ENCODE assay signal across 9 mouse cellular contexts in the genomic region with DNA sequence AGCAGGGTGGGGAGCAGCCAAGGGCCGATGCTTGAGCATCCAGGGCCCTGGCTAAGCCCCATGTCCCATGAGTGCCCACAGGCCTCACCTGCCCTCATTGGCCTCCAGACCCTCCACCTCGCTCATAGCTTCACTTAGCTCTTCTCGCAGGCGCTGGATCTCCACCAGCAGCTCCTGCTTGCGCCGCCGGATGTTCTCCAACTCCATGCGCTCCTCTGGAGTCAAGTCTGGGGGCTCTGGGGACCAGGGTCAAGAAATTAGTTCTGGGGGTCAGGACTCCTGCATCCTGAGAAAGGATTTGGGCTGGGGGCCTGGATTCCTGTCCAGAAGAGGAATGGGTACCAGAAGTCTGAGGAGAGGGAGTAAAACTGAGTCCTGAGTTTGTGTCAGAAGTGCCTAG. TPM values are rescaled to one million over a fixed set of nuclear protein-coding genes. Genes with fewer than 3 reads are reported as not detected.
DNase-seq lines count a peak whose midpoint lies in the region; ATAC-seq and TF ChIP-seq lines count a peak whose summit lies in the region.
"Had no signal": no experiment of that assay in that cellular context is flagged by ENCODE, and none has a peak within 500 bp of the region (broad histone marks: within the 10 kb centered on the region; RNA-seq: fewer than 3 reads in every experiment).

No protein-coding gene starts in this region.

- no peak for ATAC-seq in hindbrain, embryonic 16.5 days
- no peak for ATAC-seq in midbrain, embryonic 15.5 days (replicated peaks)
- ATAC-seq in megakaryocyte-erythroid progenitor cell, adult 5-6 weeks (replicated peaks; ENCODE audit: low FRiP score, low TSS enrichment, poor library complexity, severe bottlenecking) = no peak

- peak overlapping the region; percentile 92; the same call in 1 of the 2 replicates for H3K4me3 ChIP-seq in kidney, adult 2 months (ENCODE audit: insufficient read depth, low read depth, low read length)
- H3K4me3 ChIP-seq in embryonic facial prominence, embryonic 10.5 days = peak overlapping the region; percentile 98
- peak overlapping the region; percentile 98 for H3K4me3 ChIP-seq in hindbrain, embryonic 16.5 days (ENCODE audit: low read length)
- H3K4me3 ChIP-seq in midbrain, embryonic 15.5 days = peak overlapping the region; percentile 95

- H3K4me1 ChIP-seq in kidney, adult 2 months (ENCODE audit: control insufficient read depth, insufficient read depth, low read length) = no peaks in the 10 kb centered on the region; the same call in 1 of the 2 replicates
- H3K4me1 ChIP-seq in embryonic facial prominence, embryonic 10.5 days = peaks cover 41% of the 10 kb centered on the region
- H3K4me1 ChIP-seq in hindbrain, embryonic 16.5 days (ENCODE audit: control insufficient read depth, insufficient read depth, low read depth, low read length) = peaks cover 25% of the 10 kb centered on the region
- H3K4me1 ChIP-seq in midbrain, embryonic 15.5 days = peaks cover 33% of the 10 kb centered on the region

- H3K4me2 ChIP-seq in hindbrain, embryonic 16.5 days (ENCODE audit: low read length) = peak overlapping the region; percentile 77
- peak overlapping the region; percentile 74 for H3K4me2 ChIP-seq in midbrain, embryonic 15.5 days

- no peak overlapping the region for H3K27ac ChIP-seq in kidney, adult 2 months (ENCODE audit: insufficient read depth, low read depth, low read length)
- peak overlapping the region; percentile 100 for H3K27ac ChIP-seq in embryonic facial prominence, embryonic 10.5 days (replicated peaks)
- peak overlapping the region; percentile 100; the same call in 1 of the 2 replicates for H3K27ac ChIP-seq in hindbrain, embryonic 16.5 days (ENCODE audit: low read depth, low read length)
- H3K27ac ChIP-seq in midbrain, embryonic 15.5 days = peak overlapping the region; percentile 100; the same call in 1 of the 2 replicates

- no peak for TF ChIP-seq CTCF in kidney, adult 2 months (conservative IDR thresholded peaks at IDR 0.05; ENCODE audit: insufficient read depth, insufficient read length, low read depth, low read length)

- no peak for TF ChIP-seq POLR2A in kidney, adult 2 months (IDR thresholded peaks at IDR 0.05; ENCODE audit: low read depth, low read length)

- H3K9me3 ChIP-seq in embryonic facial prominence, embryonic 10.5 days = no peaks in the 10 kb centered on the region
- no peaks in the 10 kb centered on the region for H3K9me3 ChIP-seq in hindbrain, embryonic 16.5 days (ENCODE audit: control insufficient read depth, low read length)
- no peaks in the 10 kb centered on the region for H3K9me3 ChIP-seq in midbrain, embryonic 15.5 days

- intact Hi-C loops in left cerebral cortex, postnatal 10 days (cut with DNase I) = no loop called here

- no peak for DNase-seq in kidney, adult 2 months
- no peak for DNase-seq in kidney, adult 8-10 months
- DNase-seq in embryonic facial prominence, embryonic 10.5 days (ENCODE audit: low spot score) = no peak
- DNase-seq in left cerebral cortex, postnatal 10 days (ENCODE audit: extremely low spot score in 1 of 2, low spot score in 2 of 2) = no peak
- DNase-seq in layer of hippocampus, adult 9-11 months = no peak
- DNase-seq: lung, postnatal 14 days had no signal

- 78% methylated on average over 8 of the region's 8 CpGs for WGBS in kidney, adult 2 months
- 86% methylated on average over 8 of the region's 8 CpGs for WGBS in embryonic facial prominence, embryonic 10.5 days
- 82% methylated on average over 8 of the region's 8 CpGs for WGBS in hindbrain, embryonic 16.5 days
- WGBS in midbrain, embryonic 15.5 days = 87% methylated on average over 8 of the region's 8 CpGs

- no peaks in the 10 kb centered on the region; the same call in none of the 2 replicates for H3K36me3 ChIP-seq in kidney, adult 2 months (ENCODE audit: control insufficient read depth, insufficient read depth, low read length)
- peaks cover 51% of the 10 kb centered on the region for H3K36me3 ChIP-seq in embryonic facial prominence, embryonic 10.5 days (replicated peaks)
- peaks cover 46% of the 10 kb centered on the region for H3K36me3 ChIP-seq in hindbrain, embryonic 16.5 days (ENCODE audit: control insufficient read depth, insufficient read depth, low read length)
- H3K36me3 ChIP-seq in midbrain, embryonic 15.5 days (replicated peaks) = peaks cover 42% of the 10 kb centered on the region

- H3K9ac ChIP-seq in hindbrain, embryonic 16.5 days (ENCODE audit: low read depth, low read length) = peak overlapping the region; percentile 100
- H3K9ac ChIP-seq in midbrain, embryonic 15.5 days = peak overlapping the region; percentile 99

- H3K27me3 ChIP-seq in kidney, adult 2 months (replicated peaks; ENCODE audit: control insufficient read depth, insufficient read depth, low read length) = no peaks in the 10 kb centered on the region
- H3K27me3 ChIP-seq in embryonic facial prominence, embryonic 10.5 days (replicated peaks; ENCODE audit: low read depth, poor library complexity, severe bottlenecking) = no peaks in the 10 kb centered on the region
- H3K27me3 ChIP-seq in hindbrain, embryonic 16.5 days (replicated peaks; ENCODE audit: control insufficient read depth, insufficient read depth, low read length) = no peaks in the 10 kb centered on the region
- no peaks in the 10 kb centered on the region for H3K27me3 ChIP-seq in midbrain, embryonic 15.5 days (replicated peaks)

RNA-seq across cellular contexts. Expression of a gene that starts 1.5 kb away (rescaled TPM):
- polyA plus RNA-seq in kidney, adult 2 months (2012; rRNA removed) = 43.3 and 44.7 TPM in 2 replicates
- polyA plus RNA-seq in embryonic facial prominence, embryonic 10.5 days (2016; fragmentation: Nextera tagmentation; extraction: Ambion mirVana) = 157 and 161 TPM in 2 replicates
- polyA plus RNA-seq in hindbrain, embryonic 16.5 days (2015; fragmentation: Nextera tagmentation; extraction: Ambion mirVana) = 243 TPM in 2 replicates
- 329 and 334 TPM in 2 replicates for polyA plus RNA-seq in midbrain, embryonic 15.5 days (2015; fragmentation: Nextera tagmentation; extraction: Ambion mirVana)
- 100 to 1,000 TPM; 229 to 242 TPM for total RNA-seq in left cerebral cortex, postnatal 10 days (2021)
- total RNA-seq in megakaryocyte-erythroid progenitor cell, adult 5-6 weeks (2014; fragmentation: Nextera tagmentation) = 27.2 and 30.8 TPM in 2 replicates
- 36.9 and 38.0 TPM in 2 replicates for total RNA-seq in megakaryocyte-erythroid progenitor cell, adult 5-6 weeks (2017)

RNA-seq across cellular contexts. Expression of a gene that starts 11.7 kb away (rescaled TPM):
- 0.28 and 0.31 TPM in 2 replicates for polyA plus RNA-seq in kidney, adult 2 months (2012; rRNA removed)
- 0.88 and 1.5 TPM in 2 replicates for polyA plus RNA-seq in embryonic facial prominence, embryonic 10.5 days (2016; fragmentation: Nextera tagmentation; extraction: Ambion mirVana)
- 1.2 TPM in 2 replicates for polyA plus RNA-seq in hindbrain, embryonic 16.5 days (2015; fragmentation: Nextera tagmentation; extraction: Ambion mirVana)
- 1.1 TPM in 2 replicates for polyA plus RNA-seq in midbrain, embryonic 15.5 days (2015; fragmentation: Nextera tagmentation; extraction: Ambion mirVana)
- 1 to 10 TPM; 1.6 to 1.8 TPM for total RNA-seq in left cerebral cortex, postnatal 10 days (2021)
- total RNA-seq in megakaryocyte-erythroid progenitor cell, adult 5-6 weeks (2014; fragmentation: Nextera tagmentation) = not detected in 2 replicates
- total RNA-seq in megakaryocyte-erythroid progenitor cell, adult 5-6 weeks (2017) = not detected in 2 replicates

RNA-seq across cellular contexts. Expression of a gene that starts 17.8 kb away (rescaled TPM):
- polyA plus RNA-seq in kidney, adult 2 months (2012; rRNA removed) = 12.3 and 12.9 TPM in 2 replicates
- 127 and 132 TPM in 2 replicates for polyA plus RNA-seq in embryonic facial prominence, embryonic 10.5 days (2016; fragmentation: Nextera tagmentation; extraction: Ambion mirVana)
- 44.0 and 46.7 TPM in 2 replicates for polyA plus RNA-seq in hindbrain, embryonic 16.5 days (2015; fragmentation: Nextera tagmentation; extraction: Ambion mirVana)
- polyA plus RNA-seq in midbrain, embryonic 15.5 days (2015; fragmentation: Nextera tagmentation; extraction: Ambion mirVana) = 40.5 and 44.2 TPM in 2 replicates
- total RNA-seq in left cerebral cortex, postnatal 10 days (2021) = 10 to 100 TPM; 27.5 to 29.2 TPM
- 45.7 and 67.7 TPM in 2 replicates for total RNA-seq in megakaryocyte-erythroid progenitor cell, adult 5-6 weeks (2014; fragmentation: Nextera tagmentation)
- 22.1 and 39.4 TPM in 2 replicates for total RNA-seq in megakaryocyte-erythroid progenitor cell, adult 5-6 weeks (2017)

RNA-seq across cellular contexts. Expression of a gene that starts 28.5 kb away (rescaled TPM):
- 4.2 and 6.1 TPM in 2 replicates for polyA plus RNA-seq in kidney, adult 2 months (2012; rRNA removed)
- 1.6 and 1.7 TPM in 2 replicates for polyA plus RNA-seq in embryonic facial prominence, embryonic 10.5 days (2016; fragmentation: Nextera tagmentation; extraction: Ambion mirVana)
- 5.1 and 6.6 TPM in 2 replicates for polyA plus RNA-seq in hindbrain, embryonic 16.5 days (2015; fragmentation: Nextera tagmentation; extraction: Ambion mirVana)
- polyA plus RNA-seq in midbrain, embryonic 15.5 days (2015; fragmentation: Nextera tagmentation; extraction: Ambion mirVana) = 8.3 and 9.7 TPM in 2 replicates
- 10 to 100 TPM in 1 of 2 experiments, 1 to 10 TPM in 1; 9.7 to 11.5 TPM for total RNA-seq in left cerebral cortex, postnatal 10 days (2021)
- total RNA-seq in megakaryocyte-erythroid progenitor cell, adult 5-6 weeks (2014; fragmentation: Nextera tagmentation) = 0.84 TPM in 1 of 2 replicates, not detected in the other
- not detected in 2 replicates for total RNA-seq in megakaryocyte-erythroid progenitor cell, adult 5-6 weeks (2017)

RNA-seq across cellular contexts. Expression of a gene that starts 29.4 kb away (rescaled TPM):
- polyA plus RNA-seq in kidney, adult 2 months (2012; rRNA removed) = 5.7 and 7.3 TPM in 2 replicates
- polyA plus RNA-seq in embryonic facial prominence, embryonic 10.5 days (2016; fragmentation: Nextera tagmentation; extraction: Ambion mirVana) = 2.1 and 3.0 TPM in 2 replicates
- polyA plus RNA-seq in hindbrain, embryonic 16.5 days (2015; fragmentation: Nextera tagmentation; extraction: Ambion mirVana) = 17.2 and 21.3 TPM in 2 replicates
- polyA plus RNA-seq in midbrain, embryonic 15.5 days (2015; fragmentation: Nextera tagmentation; extraction: Ambion mirVana) = 29.8 and 34.8 TPM in 2 replicates
- total RNA-seq in left cerebral cortex, postnatal 10 days (2021) = 100 to 1,000 TPM; 268 to 281 TPM
- total RNA-seq in megakaryocyte-erythroid progenitor cell, adult 5-6 weeks (2014; fragmentation: Nextera tagmentation) = not detected in 2 replicates
- not detected in 2 replicates for total RNA-seq in megakaryocyte-erythroid progenitor cell, adult 5-6 weeks (2017)
